Mouse (Mus musculus) forebrain, embryonic 12.5 days (tissue): ENCODE results near the gene Rtn4rl1. TPM values are rescaled to one million over a fixed set of nuclear protein-coding genes. Genes with fewer than 3 reads are reported as not detected.

Experiments
- ATAC-seq: fragments of 200-750 bp; cut with Nextera tagmentation; 2 replicates; pipeline ENCODE4 v1.8.0; 2017; ENCODE audit warnings: moderate TSS enrichment; ENCODE audit not compliant: low FRiP score
- H3K27ac ChIP-seq: fragments of 300-500 bp; sonication (generic); 2 replicates; pipeline ENCODE4 v1.5.1; 2016; ENCODE audit warnings: mild to moderate bottlenecking
- H3K27me3 ChIP-seq: fragments of 300-500 bp; sonication (generic); 2 replicates; pipeline ENCODE4 v1.6.1; 2016; ENCODE audit warnings: mild to moderate bottlenecking
- H3K36me3 ChIP-seq: fragments of 300-500 bp; sonication (generic); replicated peaks from 2 replicates; pipeline ENCODE4 v1.6.1; 2016; ENCODE audit warnings: mild to moderate bottlenecking
- H3K4me1 ChIP-seq: fragments of 300-500 bp; sonication (generic); 2 replicates; pipeline ENCODE4 v1.6.1; 2016
- H3K4me2 ChIP-seq: fragments of 300-500 bp; sonication (generic); 2 replicates; pipeline ENCODE4 v1.6.1; 2016; ENCODE audit warnings: mild to moderate bottlenecking, moderate library complexity
- H3K4me3 ChIP-seq: fragments of 300-500 bp; sonication (generic); replicated peaks from 2 replicates; pipeline ENCODE4 v1.5.1; 2016; ENCODE audit warnings: mild to moderate bottlenecking
- H3K9ac ChIP-seq: fragments of 300-500 bp; sonication (generic); 2 replicates; pipeline ENCODE4 v1.6.1; 2016; ENCODE audit warnings: mild to moderate bottlenecking
- H3K9me3 ChIP-seq: fragments of 300-500 bp; sonication (generic); 2 replicates; pipeline ENCODE4 v1.6.1; 2016
- WGBS: fragments of 180-500 bp; shearing (Covaris S2); methylation state at CpG from one replicate; pipeline ENCODE4 v1.1.7; 2016; 5-methylcytosine and 5-hydroxymethylcytosine counted together
- microRNA counts: library from miRNA; unstranded; fragments of <30 nt; microRNA quantifications from one replicate; lab custom pipeline; 2017
- microRNA-seq: library from miRNA; unstranded; fragments of <30 nt; microRNA quantifications from one replicate; pipeline ENCODE4, GENCODE M21; 2017
- polyA plus RNA-seq: library from polyadenylated mRNA; unstranded; fragments of >200 nt; fragmentation: Nextera tagmentation; extraction: Ambion mirVana; gene quantifications from 2 replicates; pipeline ENCODE4 v1.2.1, GENCODE M21; 2016

Rtn4rl1 gene
- polyA plus RNA-seq, 1 experiment from 2014 or later: 1.7 TPM

- no peak overlapping the region for H3K27ac ChIP-seq
- H3K4me3 ChIP-seq: no peak overlapping the region
- no peaks in the 10 kb centered on the region; the same call in 1 of the 2 replicates for H3K4me1 ChIP-seq
- H3K27me3 ChIP-seq: no peaks in the 10 kb centered on the region
- H3K9me3 ChIP-seq: no peaks in the 10 kb centered on the region
- 90% methylated on average over 8 of the region's 8 CpGs for WGBS
- ATAC-seq: no peak
- peaks cover 89% of the 10 kb centered on the region for H3K36me3 ChIP-seq
- no peak overlapping the region for H3K4me2 ChIP-seq
- no peak overlapping the region for H3K9ac ChIP-seq
Observed at GRCm38 (mm10) chr11:75310813-75311212, 117.2 kb downstream of the Rtn4rl1 start.

- no peak overlapping the region for H3K4me3 ChIP-seq
- H3K27me3 ChIP-seq: no peaks in the 10 kb centered on the region
- peaks cover 84% of the 10 kb centered on the region for H3K36me3 ChIP-seq
- no peak overlapping the region for H3K4me2 ChIP-seq
- no peaks in the 10 kb centered on the region for H3K9me3 ChIP-seq
- no peaks in the 10 kb centered on the region; the same call in 1 of the 2 replicates for H3K4me1 ChIP-seq
- ATAC-seq: no peak
- 89% methylated on average over 6 of the region's 6 CpGs for WGBS
- H3K27ac ChIP-seq: no peak overlapping the region
- H3K9ac ChIP-seq: no peak overlapping the region
Observed at GRCm38 (mm10) chr11:75311751-75312150, 118.2 kb downstream of the Rtn4rl1 start.

GRCm38 (mm10) chr11:75313834-75314233, 120.3 kb downstream of the Rtn4rl1 start:
- H3K27ac ChIP-seq: no peak overlapping the region
- 93% methylated on average over 8 of the region's 8 CpGs for WGBS
- no peak overlapping the region for H3K9ac ChIP-seq
- no peaks in the 10 kb centered on the region for H3K9me3 ChIP-seq
- H3K4me1 ChIP-seq: peaks cover under 1% of the 10 kb centered on the region; the same call in 1 of the 2 replicates
- H3K4me3 ChIP-seq: no peak overlapping the region
- peaks cover 69% of the 10 kb centered on the region for H3K36me3 ChIP-seq
- H3K27me3 ChIP-seq: no peaks in the 10 kb centered on the region
- H3K4me2 ChIP-seq: no peak overlapping the region
- no peak for ATAC-seq

MicroRNAs within 50 kb of the gene (microRNA counts, 519-probe panel; counts per million panel counts)
- microRNA mmu-miR-132 (lab: Ali Mortazavi, UCI) (4,065 counts per million, percentile 48 among the panel's probes with 10 or more counts), microRNA mmu-miR-212 (lab: Ali Mortazavi, UCI) (not detected)

Small RNAs within 50 kb of the gene (microRNA-seq; reads per million reads assigned to microRNA genes)
- gene Mir132: 180 reads per million, percentile 56 among the genes with 10 or more reads in this experiment
- 22.8 reads per million, percentile 35 among the genes with 10 or more reads in this experiment for gene Mir212

Other genes with a start within 250 kb of the Rtn4rl1 start
- 3.2 and 4.4 TPM in 2 replicates for gene Hic1, start 24.3 kb upstream of the Rtn4rl1 start, polyA plus RNA-seq
- gene Ovca2, start 14.9 kb upstream of the Rtn4rl1 start, polyA plus RNA-seq: 24.3 and 25.3 TPM in 2 replicates
- gene Dph1, start 2.5 kb upstream of the Rtn4rl1 start, polyA plus RNA-seq: 15.7 and 16.6 TPM in 2 replicates
- gene Rpa1, start 154.5 kb downstream of the Rtn4rl1 start, polyA plus RNA-seq: 140 and 160 TPM in 2 replicates
- gene Smyd4, start 154.7 kb downstream of the Rtn4rl1 start, polyA plus RNA-seq: 20.0 and 21.0 TPM in 2 replicates
- gene Serpinf1, start 228.9 kb downstream of the Rtn4rl1 start, polyA plus RNA-seq: 35.8 and 44.7 TPM in 2 replicates
- not detected in 2 replicates for gene Serpinf2, start 245.8 kb downstream of the Rtn4rl1 start, polyA plus RNA-seq